Comparison of ENCODE assay signal across 9 mouse cellular contexts in genomic region chr13:59820836-59821235, GRCm38 (mm10). TPM values are rescaled to one million over a fixed set of nuclear protein-coding genes. Genes with fewer than 3 reads are reported as not detected.
DNase-seq lines count a peak whose midpoint lies in the region; ATAC-seq and TF ChIP-seq lines count a peak whose summit lies in the region.
"Had no signal": no experiment of that assay in that cellular context is flagged by ENCODE, and none has a peak within 500 bp of the region (broad histone marks: within the 10 kb centered on the region; RNA-seq: fewer than 3 reads in every experiment).

No protein-coding gene starts in this region.

- no peak for ATAC-seq in hindbrain, embryonic 11.5 days (ENCODE audit: low FRiP score)
- no peak for ATAC-seq in embryonic facial prominence, embryonic 15.5 days (ENCODE audit: insufficient number of reproducible peaks, low FRiP score, low TSS enrichment, low read depth)
- no peak for ATAC-seq in limb, embryonic 14.5 days (ENCODE audit: low FRiP score, low read depth)

- in situ Hi-C loops in CH12.LX (cut with MboI; ENCODE audit: low pct_ligation_motif_present, low pct_unique_long_range_greater_than_20kb, low sequenced_read_pairs), result no loop called here

- no peak for TF ChIP-seq CTCF in CH12.LX (conservative IDR thresholded peaks at IDR 0.05 in 1 of 2, IDR thresholded peaks at IDR 0.05 in 1 of 2; ENCODE audit: low read depth in 2 of 2, low read length in 2 of 2)

- peaks cover 43% of the 10 kb centered on the region for H3K4me1 ChIP-seq in hindbrain, embryonic 10.5 days (replicated peaks)
- no peaks in the 10 kb centered on the region for H3K4me1 ChIP-seq in hindbrain, embryonic 11.5 days (replicated peaks; ENCODE audit: control insufficient read depth, insufficient read depth, low read length)
- peaks cover 11 to 43% of the 10 kb centered on the region in 2 experiments; a peak in 3 of 4 replicates for H3K4me1 ChIP-seq in CH12.LX (ENCODE audit: control insufficient read depth in 1 of 2, insufficient read depth in 2 of 2)
- peaks cover 31% of the 10 kb centered on the region for H3K4me1 ChIP-seq in embryonic facial prominence, embryonic 15.5 days
- H3K4me1 ChIP-seq in limb, embryonic 14.5 days (ENCODE audit: control insufficient read depth, insufficient read depth, low read length), result peaks cover 21% of the 10 kb centered on the region

- WGBS in hindbrain, embryonic 10.5 days, result 80% methylated on average over 3 of the region's 3 CpGs
- WGBS in hindbrain, embryonic 11.5 days, result 78% methylated on average over 3 of the region's 3 CpGs
- WGBS in embryonic facial prominence, embryonic 15.5 days, result 69% methylated on average over 3 of the region's 3 CpGs
- WGBS in limb, embryonic 14.5 days, result 77% methylated on average over 3 of the region's 3 CpGs

- peak overlapping the region; percentile 16; the same call in 1 of the 2 replicates for H3K4me3 ChIP-seq in hindbrain, embryonic 10.5 days
- H3K4me3 ChIP-seq in hindbrain, embryonic 11.5 days (ENCODE audit: low read depth, low read length), result no peak overlapping the region
- H3K4me3 ChIP-seq in CH12.LX (replicated peaks in 1 of 3; ENCODE audit: low read depth in 2 of 3, low read length in 2 of 3, poor library complexity in 1 of 3), result peak overlapping the region; percentile 13 to 78 (median 14)
- H3K4me3 ChIP-seq in embryonic facial prominence, embryonic 15.5 days (replicated peaks), result no peak overlapping the region
- H3K4me3 ChIP-seq in limb, embryonic 14.5 days (replicated peaks; ENCODE audit: low read length), result no peak overlapping the region

- dilution Hi-C loops in CH12.LX (cut with MboI; ENCODE audit: extremely low pct_ligation_motif_present, extremely low pct_unique_long_range_greater_than_20kb, low sequenced_read_pairs), result no loop called here

- no peak for TF ChIP-seq RAD21 in CH12.LX (IDR thresholded peaks at IDR 0.05; ENCODE audit: low read depth, low read length)

- peaks cover 37% of the 10 kb centered on the region for H3K79me2 ChIP-seq in CH12.LX (replicated peaks; ENCODE audit: control insufficient read depth, extremely low read depth, insufficient read depth, poor library complexity, severe bottlenecking)

- H3K27ac ChIP-seq in hindbrain, embryonic 10.5 days, result no peak overlapping the region
- no peak overlapping the region for H3K27ac ChIP-seq in hindbrain, embryonic 11.5 days (ENCODE audit: low read depth, low read length)
- no peak overlapping the region for H3K27ac ChIP-seq in CH12.LX (ENCODE audit: insufficient read depth, low read depth)
- no peak overlapping the region for H3K27ac ChIP-seq in embryonic facial prominence, embryonic 15.5 days (replicated peaks)
- no peak overlapping the region for H3K27ac ChIP-seq in limb, embryonic 14.5 days (replicated peaks; ENCODE audit: low read depth, low read length)

- peaks cover 41% of the 10 kb centered on the region for H3K36me3 ChIP-seq in hindbrain, embryonic 10.5 days
- H3K36me3 ChIP-seq in hindbrain, embryonic 11.5 days (ENCODE audit: control insufficient read depth, insufficient read depth, low read length), result no peaks in the 10 kb centered on the region
- H3K36me3 ChIP-seq in CH12.LX (replicated peaks in 1 of 2; ENCODE audit: control insufficient read depth in 1 of 2, insufficient read depth in 1 of 2, low read length in 1 of 2), result peaks cover 15 to 32% of the 10 kb centered on the region in 2 experiments
- H3K36me3 ChIP-seq in embryonic facial prominence, embryonic 15.5 days, result peaks cover 19% of the 10 kb centered on the region
- peaks cover 28% of the 10 kb centered on the region for H3K36me3 ChIP-seq in limb, embryonic 14.5 days (ENCODE audit: control insufficient read depth, insufficient read depth, low read length)

- TF ChIP-seq POLR2A in CH12.LX (IDR thresholded peaks at IDR 0.05; ENCODE audit: low read depth, low read length), result no peak
- no peak for TF ChIP-seq POLR2A in limb, embryonic 14.5 days (IDR thresholded peaks at IDR 0.05; ENCODE audit: borderline replicate concordance, extremely low read depth, insufficient read depth, insufficient read length)

- DNase-seq in hindbrain, embryonic 10.5 days (ENCODE audit: low spot score), result no peak
- DNase-seq in hindbrain, embryonic 11.5 days (ENCODE audit: low spot score), result no peak
- peak; percentile 43 for DNase-seq in CH12.LX (ENCODE audit: extremely low read depth)
- no peak for DNase-seq in limb, embryonic 14.5 days (ENCODE audit: low spot score)
- DNase-seq in ovary, postnatal 36 days (ENCODE audit: low spot score), result no peak
- no peak for DNase-seq in thymus, postnatal 4 days
- DNase-seq in gastrocnemius, postnatal 25 days, result no peak
- DNase-seq: kidney, adult 11 months had no signal

- no peaks in the 10 kb centered on the region for H3K9me3 ChIP-seq in hindbrain, embryonic 10.5 days
- H3K9me3 ChIP-seq in hindbrain, embryonic 11.5 days (ENCODE audit: control insufficient read depth, low read length), result no peaks in the 10 kb centered on the region
- H3K9me3 ChIP-seq in CH12.LX (replicated peaks; ENCODE audit: low read length), result no peaks in the 10 kb centered on the region
- no peaks in the 10 kb centered on the region for H3K9me3 ChIP-seq in embryonic facial prominence, embryonic 15.5 days (replicated peaks)
- H3K9me3 ChIP-seq in limb, embryonic 14.5 days (ENCODE audit: control insufficient read depth, low read length), result no peaks in the 10 kb centered on the region

- TF ChIP-seq EP300 in CH12.LX (IDR thresholded peaks at IDR 0.05; ENCODE audit: low read length), result peak; percentile 74

- H3K4me2 ChIP-seq in hindbrain, embryonic 11.5 days (replicated peaks; ENCODE audit: low read depth, low read length), result no peak overlapping the region
- peak overlapping the region; percentile 95 for H3K4me2 ChIP-seq in CH12.LX (ENCODE audit: insufficient read depth, low read depth, poor library complexity, severe bottlenecking)
- H3K4me2 ChIP-seq in embryonic facial prominence, embryonic 15.5 days (replicated peaks), result peak overlapping the region; percentile 61; the same call in 1 of the 2 replicates
- H3K4me2 ChIP-seq in limb, embryonic 14.5 days (replicated peaks; ENCODE audit: low read depth, low read length, severe bottlenecking), result peak overlapping the region; percentile 67

- H3K9ac ChIP-seq in hindbrain, embryonic 11.5 days (ENCODE audit: low read depth, low read length), result no peak overlapping the region
- H3K9ac ChIP-seq in CH12.LX (ENCODE audit: insufficient read depth, low read depth), result peak overlapping the region; percentile 54; the same call in 1 of the 2 replicates
- no peak overlapping the region for H3K9ac ChIP-seq in embryonic facial prominence, embryonic 15.5 days
- H3K9ac ChIP-seq in limb, embryonic 14.5 days (ENCODE audit: low read depth, low read length, severe bottlenecking), result no peak overlapping the region

- H3K27me3 ChIP-seq in hindbrain, embryonic 10.5 days (ENCODE audit: insufficient read depth, poor library complexity, severe bottlenecking), result no peaks in the 10 kb centered on the region
- H3K27me3 ChIP-seq in hindbrain, embryonic 11.5 days (ENCODE audit: control insufficient read depth, insufficient read depth, low read length), result no peaks in the 10 kb centered on the region
- peaks cover 2% of the 10 kb centered on the region for H3K27me3 ChIP-seq in CH12.LX (replicated peaks)
- H3K27me3 ChIP-seq in embryonic facial prominence, embryonic 15.5 days, result no peaks in the 10 kb centered on the region
- no peaks in the 10 kb centered on the region for H3K27me3 ChIP-seq in limb, embryonic 14.5 days (ENCODE audit: control insufficient read depth, insufficient read depth, low read length)

TF ChIP-seq in CH12.LX, 34 proteins besides CTCF, POLR2A, EP300 and RAD21:
- TF ChIP-seq SIN3A (IDR thresholded peaks at IDR 0.05; ENCODE audit: low read length) (peak; percentile 27; the same call in 1 of the 2 replicates), RCOR1 (conservative IDR thresholded peaks at IDR 0.05; ENCODE audit: low read depth, low read length) (no peak)

RNA-seq across cellular contexts. Expression of gene Tut7, which starts 2.1 kb away (rescaled TPM):
- polyA plus RNA-seq in hindbrain, embryonic 10.5 days (2016; fragmentation: Nextera tagmentation; extraction: Ambion mirVana), result 35.4 and 40.2 TPM in 2 replicates
- 49.1 and 50.8 TPM in 2 replicates for polyA plus RNA-seq in hindbrain, embryonic 11.5 days (2014; fragmentation: Nextera tagmentation; extraction: Ambion mirVana)
- total RNA-seq in CH12.LX (2012; rRNA removed), result 17.9 and 18.1 TPM in 2 replicates
- total RNA-seq in CH12.LX (2014; rRNA removed), result 14.3 and 15.4 TPM in 2 replicates
- polyA plus RNA-seq in CH12.LX (2012; ENCODE audit: insufficient read length, low read depth), result 21.5 and 21.6 TPM in 2 replicates
- polyA plus RNA-seq in embryonic facial prominence, embryonic 15.5 days (2015; fragmentation: Nextera tagmentation; extraction: Ambion mirVana), result 49.7 and 52.8 TPM in 2 replicates
- 32.5 and 39.9 TPM in 2 replicates for polyA plus RNA-seq in limb, embryonic 14.5 days (2012; rRNA removed)
- 45.9 and 51.1 TPM in 2 replicates for polyA plus RNA-seq in limb, embryonic 14.5 days (2014; fragmentation: Nextera tagmentation; extraction: Ambion mirVana)
- total RNA-seq in gastrocnemius, postnatal 25 days (2021), result 10 to 100 TPM; 38.7 to 40.8 TPM

RNA-seq across cellular contexts. Expression of gene Gm49354, which starts 38.8 kb away (rescaled TPM):
- not detected in 2 replicates for polyA plus RNA-seq in hindbrain, embryonic 10.5 days (2016; fragmentation: Nextera tagmentation; extraction: Ambion mirVana)
- not detected in 2 replicates for polyA plus RNA-seq in hindbrain, embryonic 11.5 days (2014; fragmentation: Nextera tagmentation; extraction: Ambion mirVana)
- total RNA-seq in CH12.LX (2012; rRNA removed), result not detected in 2 replicates
- not detected in 2 replicates for total RNA-seq in CH12.LX (2014; rRNA removed)
- 4.5 TPM in 1 of 2 replicates, not detected in the other for polyA plus RNA-seq in CH12.LX (2012; ENCODE audit: insufficient read length, low read depth)
- not detected in 2 replicates for polyA plus RNA-seq in embryonic facial prominence, embryonic 15.5 days (2015; fragmentation: Nextera tagmentation; extraction: Ambion mirVana)
- not detected in 2 replicates for polyA plus RNA-seq in limb, embryonic 14.5 days (2012; rRNA removed)
- not detected in 2 replicates for polyA plus RNA-seq in limb, embryonic 14.5 days (2014; fragmentation: Nextera tagmentation; extraction: Ambion mirVana)
- not detected for total RNA-seq in gastrocnemius, postnatal 25 days (2021)

RNA-seq across cellular contexts. Expression of gene Isca1, which starts 51.2 kb away (rescaled TPM):
- polyA plus RNA-seq in hindbrain, embryonic 10.5 days (2016; fragmentation: Nextera tagmentation; extraction: Ambion mirVana), result 101 and 116 TPM in 2 replicates
- polyA plus RNA-seq in hindbrain, embryonic 11.5 days (2014; fragmentation: Nextera tagmentation; extraction: Ambion mirVana), result 139 and 140 TPM in 2 replicates
- 15.8 and 19.6 TPM in 2 replicates for total RNA-seq in CH12.LX (2012; rRNA removed)
- total RNA-seq in CH12.LX (2014; rRNA removed), result 17.6 and 18.4 TPM in 2 replicates
- polyA plus RNA-seq in CH12.LX (2012; ENCODE audit: insufficient read length, low read depth), result 33.2 and 41.0 TPM in 2 replicates
- polyA plus RNA-seq in embryonic facial prominence, embryonic 15.5 days (2015; fragmentation: Nextera tagmentation; extraction: Ambion mirVana), result 114 and 120 TPM in 2 replicates
- 94.7 and 108 TPM in 2 replicates for polyA plus RNA-seq in limb, embryonic 14.5 days (2012; rRNA removed)
- 126 and 132 TPM in 2 replicates for polyA plus RNA-seq in limb, embryonic 14.5 days (2014; fragmentation: Nextera tagmentation; extraction: Ambion mirVana)
- total RNA-seq in gastrocnemius, postnatal 25 days (2021), result 100 to 1,000 TPM; 171 to 180 TPM

Comparison
In these comparisons a context has a peak if more than half of its experiments do, and no peak if none do; other contexts are left out.
1. H3K4me3 ChIP-seq: peak in hindbrain, embryonic 10.5 days (single experiment) and CH12.LX (3 of 3); none in hindbrain, embryonic 11.5 days (single experiment), embryonic facial prominence, embryonic 15.5 days (single experiment) and limb, embryonic 14.5 days (single experiment).